Mouse (Mus musculus) 3T3-L1 (cell line): ENCODE measurements around the gene Cacna1g.
"Not testable (repeated sequence)": the region's sequence is repeated elsewhere in the genome, so short reads cannot be mapped to it uniquely, and the experiment has no call there.

Experiments
- DNase-seq: peaks from one replicate; pipeline ENCODE4 v3.0.0-alpha.2; 2015; ENCODE audit warnings: low read depth, low spot score

The Cacna1g gene

GRCm38 (mm10) chr11:94404641-94405260 lies 69.2 kb downstream of the Cacna1g start:
- DNase-seq, result peak; percentile 83

GRCm38 (mm10) chr11:94404178-94404577 lies 69.8 kb downstream of the Cacna1g start:
- DNase-seq, result no peak

GRCm38 (mm10) chr11:94403757-94404156 lies 70.2 kb downstream of the Cacna1g start:
- no peak for DNase-seq

DNA sequence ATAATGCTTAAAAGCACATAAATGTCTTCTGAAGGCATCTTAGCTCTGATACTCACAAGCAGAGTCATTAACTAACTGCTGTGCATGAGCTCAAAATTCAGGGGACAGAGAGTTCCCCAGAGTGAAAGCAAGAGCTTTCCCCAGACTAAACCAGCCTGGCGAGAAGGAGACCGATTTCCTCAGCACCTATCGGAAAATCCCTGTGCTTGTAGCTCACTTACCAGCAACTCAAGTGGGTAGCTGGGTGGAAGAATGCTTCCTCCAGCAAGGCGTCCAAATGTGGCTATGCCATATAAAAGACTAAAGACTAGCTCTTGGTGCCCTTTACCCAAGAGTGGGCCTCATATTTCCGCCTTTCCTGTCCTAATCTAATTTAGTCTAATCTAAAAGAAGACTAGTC lies 71.3 kb downstream of the Cacna1g start:
- no peak for DNase-seq

GRCm38 (mm10) chr11:94402029-94402428 lies 72.0 kb downstream of the Cacna1g start:
- not testable (repeated sequence) for DNase-seq

DNA sequence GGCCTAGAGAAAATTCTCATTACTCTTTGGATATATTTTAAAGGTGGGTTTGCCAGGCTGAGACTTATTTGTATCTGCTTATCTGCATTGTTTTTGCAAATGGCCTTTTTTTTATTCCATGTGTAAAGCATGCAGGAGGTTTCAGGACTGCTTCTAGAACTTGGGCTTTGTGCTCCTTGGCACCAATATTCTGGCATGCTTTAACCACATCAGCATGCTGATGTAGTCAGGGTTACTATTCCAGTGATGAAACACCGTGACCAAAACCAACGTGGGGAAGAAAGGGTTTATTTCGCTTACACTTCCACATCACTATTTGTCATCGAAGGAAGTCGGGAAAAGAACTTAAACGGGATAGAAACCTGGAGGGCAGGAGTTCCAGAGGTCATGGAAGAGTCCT lies 73.0 kb downstream of the Cacna1g start:
- DNase-seq, result peak; percentile 47

- no peak for DNase-seq
These were observed 79.9 kb downstream of the Cacna1g start for GRCm38 (mm10) chr11:94394107-94394506.

DNA sequence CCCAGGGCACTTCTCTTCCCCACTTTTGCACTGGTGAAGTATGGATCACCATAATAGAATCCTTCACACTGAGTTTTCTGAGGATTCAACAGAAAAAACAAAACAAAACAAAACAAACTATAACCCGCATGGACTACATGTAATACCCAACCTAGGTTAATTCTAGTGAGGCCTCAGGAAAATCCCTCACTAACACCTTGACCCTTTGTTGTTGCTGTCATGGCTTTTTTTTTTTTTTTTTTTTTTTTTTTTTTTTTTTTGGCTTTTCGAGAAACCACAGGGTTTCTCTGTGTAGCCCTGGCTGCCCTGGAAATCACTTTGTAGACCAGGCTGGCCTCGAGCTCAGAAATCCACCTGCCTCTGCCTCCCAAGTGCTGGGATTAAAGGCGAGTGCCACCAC lies 80.5 kb downstream of the Cacna1g start:
- not testable (repeated sequence) for DNase-seq

DNA sequence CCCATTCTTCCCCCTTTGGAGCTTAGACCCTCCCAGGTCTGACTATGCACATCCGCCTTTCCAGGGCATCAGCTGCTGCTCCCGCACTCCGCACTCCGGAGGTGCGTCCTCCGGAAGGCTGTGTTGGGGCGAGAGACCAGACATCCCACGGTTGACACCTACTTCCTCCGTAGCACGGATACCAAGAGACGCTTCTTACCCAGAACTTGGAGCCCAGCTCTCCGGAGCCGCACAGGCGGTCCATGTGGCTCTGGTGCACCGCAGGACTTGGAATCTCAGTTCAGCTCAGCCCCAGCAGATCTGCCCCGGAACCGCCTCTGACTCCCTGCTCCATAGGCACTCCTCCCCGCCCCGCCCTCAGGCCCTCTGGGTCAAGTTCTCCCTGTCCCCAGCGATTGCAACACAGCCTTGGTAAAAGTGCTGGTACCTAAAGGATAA lies 81.3 kb downstream of the Cacna1g start, which contains the start of gene Abcc3:
Gene Abcc3, minus strand, starts transcription at position 326 of the 438 bp plus-strand sequence.
- DNase-seq, result no peak

GRCm38 (mm10) chr11:94391661-94392060 lies 82.3 kb downstream of the Cacna1g start:
- DNase-seq, result no peak

GRCm38 (mm10) chr11:94390825-94391224 lies 83.2 kb downstream of the Cacna1g start:
- no peak for DNase-seq

- no peak for DNase-seq
These were observed 84.1 kb downstream of the Cacna1g start for GRCm38 (mm10) chr11:94389724-94390396.

GRCm38 (mm10) chr11:94389021-94389420 lies 85.0 kb downstream of the Cacna1g start:
- DNase-seq, result no peak

DNA sequence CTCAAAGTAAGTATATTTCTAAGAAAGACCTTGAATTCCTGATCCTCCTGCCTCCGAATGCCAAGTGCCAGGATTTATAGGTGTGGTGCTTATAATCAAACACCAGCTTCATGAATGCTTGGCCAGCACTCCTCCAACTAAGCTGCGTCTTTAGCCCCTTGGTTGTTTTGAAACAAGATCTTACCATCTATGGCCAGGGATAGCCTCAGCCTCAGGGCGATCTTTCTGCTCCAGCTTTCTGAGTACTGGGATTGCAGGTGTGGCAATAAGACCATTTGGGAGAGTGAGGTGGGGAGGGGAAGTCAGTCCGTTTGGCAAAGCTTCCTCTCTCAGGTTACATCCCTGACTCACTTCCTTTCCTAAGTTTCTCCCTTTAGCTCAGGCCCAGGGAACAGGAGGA lies 86.2 kb downstream of the Cacna1g start:
- no peak for DNase-seq

- no peak for DNase-seq
These were observed 87.8 kb downstream of the Cacna1g start for GRCm38 (mm10) chr11:94385977-94386771.

DNA sequence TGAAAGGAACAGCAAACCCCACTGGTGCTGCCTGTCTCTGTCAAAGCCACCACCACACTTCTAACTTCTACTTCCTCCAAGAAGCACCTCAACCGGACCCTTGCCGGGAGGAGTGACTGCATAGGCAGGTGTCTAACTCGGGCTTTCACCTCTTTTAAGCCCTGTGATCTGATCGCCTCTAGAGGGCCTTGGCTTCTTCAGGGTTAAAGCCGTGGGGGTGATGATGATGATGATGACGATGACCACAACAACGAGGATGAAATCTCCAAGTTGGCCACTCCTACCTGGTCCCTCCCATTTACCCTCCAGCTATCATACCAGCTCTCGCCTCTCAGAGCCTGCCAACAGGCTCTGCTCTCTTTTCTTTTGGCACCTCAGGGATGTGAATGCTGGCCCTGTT lies 94.3 kb downstream of the Cacna1g start:
- no peak for DNase-seq

DNA sequence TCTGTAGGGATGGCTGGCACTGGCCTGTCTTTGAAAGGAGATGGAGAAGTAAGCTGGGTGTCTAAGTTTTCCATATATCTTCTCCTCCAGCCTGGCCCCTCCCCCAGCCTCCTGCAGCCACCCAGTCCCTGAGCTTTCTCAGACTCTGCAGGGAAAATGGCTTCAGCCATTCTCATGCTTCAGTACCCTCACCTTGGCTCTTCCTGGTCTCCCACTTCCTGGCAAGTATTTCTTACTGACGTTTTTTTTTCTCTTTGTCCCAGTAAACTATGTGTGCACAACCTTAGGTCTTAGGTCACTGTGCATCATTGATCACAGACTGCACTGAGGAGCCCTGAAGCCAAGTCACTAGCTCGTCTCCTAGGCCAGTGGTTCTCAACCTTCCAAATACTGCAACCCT lies 94.9 kb downstream of the Cacna1g start:
- no peak for DNase-seq

DNA sequence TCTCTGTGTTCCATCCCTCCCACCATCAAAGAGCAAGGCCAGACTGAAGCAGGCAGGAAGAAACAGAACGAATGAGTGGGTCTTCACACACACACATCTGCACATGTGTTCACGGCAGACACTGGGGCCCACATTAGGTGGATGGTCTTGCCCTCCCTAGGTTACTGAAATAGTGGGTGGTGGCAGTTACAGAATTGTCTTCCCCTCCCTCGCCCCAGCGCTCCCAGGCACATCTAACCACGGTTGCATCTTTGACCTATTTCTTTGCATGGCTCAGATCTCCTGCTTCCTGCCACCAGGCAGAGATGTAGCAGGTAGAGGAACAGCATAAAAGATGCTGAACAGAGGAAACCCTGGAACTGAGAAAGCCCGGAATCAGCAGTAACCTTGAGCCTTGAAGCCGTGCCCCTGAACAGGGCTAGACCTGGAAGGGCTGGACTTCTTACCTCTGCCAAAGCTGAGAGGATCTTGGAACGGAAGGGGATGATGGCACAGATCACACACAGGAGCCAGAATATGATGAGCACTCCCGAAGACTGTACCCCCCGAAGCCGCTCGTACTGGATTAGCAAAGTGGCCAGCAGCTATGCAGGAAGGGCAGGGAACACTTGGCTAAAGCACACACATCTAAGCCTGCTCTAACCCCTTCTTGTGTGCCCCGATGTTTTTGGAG lies 99.6 kb downstream of the Cacna1g start:
- DNase-seq, result no peak

GRCm38 (mm10) chr11:94370809-94371208 lies 103.2 kb downstream of the Cacna1g start:
- DNase-seq, result peak; percentile 68

DNA sequence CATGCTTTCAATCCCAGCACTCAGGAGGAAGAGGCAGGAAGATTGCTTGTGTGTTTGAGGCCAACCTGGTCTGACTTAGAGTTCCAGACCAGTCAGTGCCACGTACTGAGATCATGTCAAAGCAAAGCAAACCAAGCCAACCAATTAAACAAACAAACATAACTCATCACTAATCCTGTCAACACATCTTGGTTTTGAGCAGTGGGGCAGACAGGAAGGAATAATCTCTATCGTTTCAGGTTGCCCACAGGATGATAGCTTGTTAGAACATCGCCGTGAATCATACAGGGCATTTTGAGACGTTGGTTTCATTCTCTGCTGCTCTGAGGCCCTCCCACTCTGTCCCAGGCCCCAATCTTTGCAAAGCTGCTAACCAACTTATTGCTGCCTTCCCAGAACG lies 104.0 kb downstream of the Cacna1g start:
- DNase-seq, result peak; percentile 80

GRCm38 (mm10) chr11:94365340-94365739 lies 108.7 kb downstream of the Cacna1g start:
- DNase-seq, result no peak

- no peak for DNase-seq
These were observed 110.3 kb downstream of the Cacna1g start for GRCm38 (mm10) chr11:94363690-94364089.
